Mouse (Mus musculus) monocyte, adult 5-6 weeks (primary cell): ENCODE measurements around the gene Klf3. TPM values are rescaled to one million over a fixed set of nuclear protein-coding genes. Genes with fewer than 3 reads are reported as not detected.

Source experiments
- ATAC-seq: fragments of 153-309, 156-312 bp; replicated peaks from 2 replicates; pipeline ENCODE4 v1.8.0; 2017; ENCODE audit warnings: mild to moderate bottlenecking; ENCODE audit not compliant: low TSS enrichment, insufficient number of reproducible peaks, severe bottlenecking, poor library complexity, low FRiP score
- total RNA-seq: library from RNA; stranded (forward); fragments of 200-1000, 200-491, 200-594 nt; gene quantifications from 3 replicates; pipeline ENCODE4 v1.2.3, GENCODE M21; 2017

Klf3 gene
- total RNA-seq, 1 experiment from 2014 or later: 144 TPM

- no peak for ATAC-seq
Observed at GRCm38 (mm10) chr5:64808106-64809010, 5.2 kb downstream of the Klf3 start.

- peak; percentile 9 for ATAC-seq
Observed at GRCm38 (mm10) chr5:64809257-64809656, 6.1 kb downstream of the Klf3 start.

GRCm38 (mm10) chr5:64809864-64810263 is 6.7 kb downstream of the Klf3 start:
- ATAC-seq: peak; percentile 28

- 0 out of 2 replicates have a peak, but pooled peaks have one; percentile 6 for ATAC-seq
Observed at GRCm38 (mm10) chr5:64810860-64811499, 7.8 kb downstream of the Klf3 start.

GRCm38 (mm10) chr5:64811500-64812123 is 8.4 kb downstream of the Klf3 start:
- 0 out of 2 replicates have a peak, but pooled peaks have one; percentile 2 for ATAC-seq

- peak; percentile 30 for ATAC-seq
Observed at GRCm38 (mm10) chr5:64812124-64812982, 9.2 kb downstream of the Klf3 start.

GRCm38 (mm10) chr5:64812983-64813304 is 9.8 kb downstream of the Klf3 start:
- ATAC-seq: no peak

GRCm38 (mm10) chr5:64813361-64813760 is 10.2 kb downstream of the Klf3 start:
- ATAC-seq: no peak

- ATAC-seq: no peak
Observed at GRCm38 (mm10) chr5:64814416-64814815, 11.2 kb downstream of the Klf3 start.

GRCm38 (mm10) chr5:64815631-64816030 is 12.4 kb downstream of the Klf3 start:
- ATAC-seq: no peak

GRCm38 (mm10) chr5:64816290-64816973 is 13.2 kb downstream of the Klf3 start:
- no peak for ATAC-seq

- no peak for ATAC-seq
Observed at GRCm38 (mm10) chr5:64816974-64817296, 13.7 kb downstream of the Klf3 start.

GRCm38 (mm10) chr5:64819390-64819789 is 16.2 kb downstream of the Klf3 start:
- ATAC-seq: 0 out of 2 replicates have a peak, but pooled peaks have one; percentile 12

GRCm38 (mm10) chr5:64820138-64820537 is 16.9 kb downstream of the Klf3 start:
- no peak for ATAC-seq

GRCm38 (mm10) chr5:64821294-64821693 is 18.1 kb downstream of the Klf3 start:
- no peak for ATAC-seq

- ATAC-seq: no peak
Observed at GRCm38 (mm10) chr5:64821964-64822363, 18.8 kb downstream of the Klf3 start.

- no peak for ATAC-seq
Observed at GRCm38 (mm10) chr5:64823431-64823830, 20.2 kb downstream of the Klf3 start.

- no peak for ATAC-seq
Observed at GRCm38 (mm10) chr5:64824765-64825164, 21.6 kb downstream of the Klf3 start.
